Mouse (Mus musculus) cortical plate, adult 2 months (tissue): ENCODE data around the gene Draxin.

Experiments used
- CTCF ChIP-seq: fragments of 200-500 bp; IDR thresholded peaks from 2 replicates; pipeline ENCODE4 v1.5.1; 2011; ENCODE audit warnings: mild to moderate bottlenecking, control low read depth, low read length; ENCODE audit not compliant: insufficient read depth; ENCODE audit errors: extremely low read depth
- POLR2A ChIP-seq: fragments of 200-500 bp; IDR thresholded peaks from 2 replicates; pipeline ENCODE4 v1.6.1; 2011; ENCODE audit warnings: mild to moderate bottlenecking, low read length, control low read depth; ENCODE audit not compliant: insufficient read depth; ENCODE audit errors: extremely low read depth

DNA sequence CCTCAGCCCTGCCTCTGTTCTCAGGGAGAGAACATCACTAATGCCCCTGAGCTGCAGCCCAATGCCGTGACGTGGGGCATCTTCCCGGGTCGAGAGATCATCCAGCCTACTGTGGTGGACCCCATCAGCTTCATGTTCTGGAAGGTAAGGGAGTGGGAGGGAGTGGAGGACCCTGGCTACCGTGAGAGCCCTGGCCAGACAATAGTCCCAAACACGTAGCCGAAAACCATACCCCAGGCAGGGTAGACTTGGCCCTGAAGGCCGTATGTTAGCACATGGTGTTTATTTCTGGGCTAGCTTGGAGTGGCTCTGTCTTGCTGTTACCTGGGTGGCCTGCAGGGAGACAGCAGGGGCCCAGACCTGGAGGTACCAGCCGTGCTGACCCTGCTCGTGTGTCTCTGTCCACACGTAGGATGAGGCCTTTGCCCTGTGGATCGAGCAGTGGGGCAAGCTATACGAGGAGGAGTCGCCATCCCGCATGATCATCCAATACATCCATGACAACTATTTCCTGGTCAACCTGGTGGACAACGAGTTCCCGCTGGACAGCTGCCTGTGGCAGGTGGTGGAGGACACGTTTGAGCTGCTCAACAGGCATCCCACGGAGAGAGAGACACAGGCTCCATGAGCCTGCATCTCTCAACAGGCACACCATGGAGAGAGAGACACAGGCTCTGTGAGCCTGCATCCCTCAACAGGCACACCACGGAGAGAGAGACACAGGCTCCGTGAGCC lies 75.4 kb downstream of the Draxin start:
- TF ChIP-seq CTCF, result no peak
- no peak for TF ChIP-seq POLR2A
